Mouse (Mus musculus) NIH3T3 (cell line): ENCODE measurements around the gene Itpk1.
A peak's percentile ranks its signal among the peaks of the same experiment; 100 is the strongest.

ENCODE experiments used
- DNase-seq: peaks from one replicate; pipeline ENCODE4 v3.0.0-alpha.2; 2012; ENCODE audit warnings: low read depth

Gene Itpk1

GRCm38 (mm10) chr12:102691180-102691579 lies 13.6 kb downstream of the Itpk1 start:
- DNase-seq: no peak

- DNase-seq: no peak
Measured at GRCm38 (mm10) chr12:102689773-102690563, 14.8 kb downstream of the Itpk1 start.

GRCm38 (mm10) chr12:102686321-102686720 lies 18.4 kb downstream of the Itpk1 start:
- no peak for DNase-seq

- no peak for DNase-seq
Measured at GRCm38 (mm10) chr12:102685523-102685931, 19.2 kb downstream of the Itpk1 start.

GRCm38 (mm10) chr12:102684720-102685386 lies 19.9 kb downstream of the Itpk1 start:
- no peak for DNase-seq

GRCm38 (mm10) chr12:102683979-102684378 lies 20.8 kb downstream of the Itpk1 start:
- DNase-seq: no peak

- no peak for DNase-seq
Measured at GRCm38 (mm10) chr12:102683438-102683837, 21.3 kb downstream of the Itpk1 start.

- no peak for DNase-seq
Measured at GRCm38 (mm10) chr12:102682722-102683299, 21.9 kb downstream of the Itpk1 start.

- DNase-seq: no peak
Measured at GRCm38 (mm10) chr12:102682085-102682484, 22.6 kb downstream of the Itpk1 start.

GRCm38 (mm10) chr12:102681590-102681989 lies 23.1 kb downstream of the Itpk1 start:
- peak; percentile 19 for DNase-seq

- no peak for DNase-seq
Measured at GRCm38 (mm10) chr12:102678820-102679219, 25.9 kb downstream of the Itpk1 start.

GRCm38 (mm10) chr12:102677089-102677488 lies 27.6 kb downstream of the Itpk1 start:
- DNase-seq: no peak

- no peak for DNase-seq
Measured at GRCm38 (mm10) chr12:102674556-102674955, 30.2 kb downstream of the Itpk1 start.

GRCm38 (mm10) chr12:102674123-102674522 lies 30.6 kb downstream of the Itpk1 start:
- DNase-seq: no peak

- no peak for DNase-seq
Measured at GRCm38 (mm10) chr12:102672857-102673839, 31.6 kb downstream of the Itpk1 start.

- no peak for DNase-seq
Measured at GRCm38 (mm10) chr12:102672176-102672575, 32.6 kb downstream of the Itpk1 start.

GRCm38 (mm10) chr12:102670848-102671247 lies 33.9 kb downstream of the Itpk1 start:
- no peak for DNase-seq

GRCm38 (mm10) chr12:102665465-102666202 lies 39.1 kb downstream of the Itpk1 start:
- no peak for DNase-seq

- DNase-seq: no peak
Measured at GRCm38 (mm10) chr12:102664052-102664448, 40.7 kb downstream of the Itpk1 start.

- no peak for DNase-seq
Measured at GRCm38 (mm10) chr12:102663349-102664051, 41.2 kb downstream of the Itpk1 start.
